Mouse (Mus musculus) c-Kit-positive CD71-negative TER-119-negative erythroid progenitor cells, embryonic 14.5 days (primary cell): ENCODE measurements around the gene Wasf2.

Source experiments
- DNase-seq: peaks from one replicate; pipeline ENCODE4 v3.0.0-alpha.2; 2013; ENCODE audit warnings: low read depth

Wasf2 gene

DNA sequence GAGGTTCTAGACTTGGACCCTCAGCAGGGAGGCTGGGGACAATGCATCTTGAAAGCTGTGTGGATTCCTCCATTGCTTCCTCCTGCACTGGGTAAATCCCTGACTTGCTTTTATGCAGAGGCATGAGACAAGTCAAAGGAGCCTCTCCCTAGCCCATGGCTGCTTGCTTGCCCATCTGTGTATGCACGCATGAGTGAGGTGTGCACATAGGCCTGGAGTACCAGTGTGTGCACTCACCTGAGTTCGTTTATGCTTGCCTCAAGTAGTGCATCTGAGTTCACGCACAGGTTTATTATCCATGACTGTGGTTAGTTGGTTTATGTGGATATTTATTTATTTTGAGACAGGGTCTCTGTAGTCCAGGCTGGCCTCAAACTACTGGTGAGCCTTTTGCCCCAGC lies 71.9 kb downstream of the Wasf2 start:
- DNase-seq = no peak

DNA sequence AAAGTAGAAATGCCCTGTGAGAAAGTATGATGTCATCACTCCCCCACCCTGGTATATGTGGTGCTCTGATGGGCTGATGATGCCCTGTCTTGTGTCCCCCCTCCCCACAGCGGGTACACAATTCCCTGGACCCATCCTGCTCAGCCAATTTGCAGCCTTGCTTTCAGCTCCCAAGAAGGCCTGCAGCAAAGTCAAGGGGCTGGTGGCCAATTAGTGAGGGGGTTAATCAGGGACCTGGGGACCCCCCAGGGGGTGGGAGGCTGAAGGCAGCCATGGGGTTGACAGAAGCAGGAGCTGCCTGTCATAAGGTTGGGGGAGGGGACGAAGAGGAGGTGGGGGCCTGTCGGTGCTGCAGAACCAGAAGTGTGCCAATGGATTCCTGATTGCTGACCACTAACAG lies 73.3 kb downstream of the Wasf2 start:
- DNase-seq = no peak

- no peak for DNase-seq
Observed at GRCm38 (mm10) chr4:133204379-133204778, 74.1 kb downstream of the Wasf2 start.

DNA sequence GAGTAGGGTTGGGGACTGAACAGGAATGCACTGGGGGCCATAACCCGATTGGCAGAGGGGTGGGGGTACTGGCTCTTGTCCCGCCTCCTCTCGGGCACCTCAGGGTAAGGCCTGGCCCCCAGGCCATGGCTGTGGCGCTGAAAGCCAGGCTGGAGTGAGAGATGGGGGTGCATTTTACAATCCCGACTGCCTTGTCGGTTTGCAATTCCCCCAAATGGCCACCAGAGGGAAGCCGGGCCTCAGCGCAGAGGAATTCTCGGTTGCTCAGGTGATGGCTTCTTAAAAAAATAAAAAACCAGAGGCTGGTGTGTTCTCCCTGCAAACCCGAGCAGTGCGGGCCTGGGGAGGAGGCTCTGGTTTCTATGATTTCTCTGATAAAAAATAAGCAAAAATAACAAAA lies 79.1 kb downstream of the Wasf2 start:
- no peak for DNase-seq

DNA sequence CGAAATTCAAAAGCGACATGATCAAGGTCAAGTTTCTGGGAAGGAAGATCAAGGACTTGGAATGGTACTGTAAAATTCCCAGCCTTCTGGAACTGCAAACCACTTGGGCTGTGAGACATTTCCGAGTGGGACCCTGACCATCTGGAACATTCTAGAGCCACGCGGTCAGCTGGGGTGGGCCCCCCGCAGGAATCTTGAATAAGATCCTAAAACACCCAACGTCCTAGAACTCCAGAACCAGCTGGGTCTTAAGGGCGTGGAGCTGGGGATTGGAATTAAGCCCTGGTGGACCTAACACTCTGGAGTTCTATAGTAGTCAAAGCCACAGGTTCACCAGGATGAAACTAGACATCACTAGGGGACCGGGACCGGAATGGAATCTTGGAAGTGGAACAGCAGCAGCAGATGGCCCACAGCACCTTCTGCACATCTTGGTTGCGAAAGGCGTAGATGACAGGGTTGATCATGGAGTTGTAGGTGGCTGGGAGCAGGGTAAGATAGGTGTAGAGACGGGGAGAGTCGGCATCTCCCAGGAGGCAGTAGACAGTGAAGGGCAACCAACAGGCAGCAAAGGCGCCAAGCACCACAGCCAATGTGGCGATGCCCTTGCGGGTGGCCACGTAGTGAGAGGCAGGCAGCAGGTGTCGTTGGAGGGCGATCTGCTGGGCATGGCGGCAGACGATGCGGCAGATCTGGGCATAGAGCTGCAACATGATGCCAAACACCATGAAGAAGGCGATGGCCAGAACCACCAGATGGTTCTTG lies 79.9 kb downstream of the Wasf2 start:
- no peak for DNase-seq

DNA sequence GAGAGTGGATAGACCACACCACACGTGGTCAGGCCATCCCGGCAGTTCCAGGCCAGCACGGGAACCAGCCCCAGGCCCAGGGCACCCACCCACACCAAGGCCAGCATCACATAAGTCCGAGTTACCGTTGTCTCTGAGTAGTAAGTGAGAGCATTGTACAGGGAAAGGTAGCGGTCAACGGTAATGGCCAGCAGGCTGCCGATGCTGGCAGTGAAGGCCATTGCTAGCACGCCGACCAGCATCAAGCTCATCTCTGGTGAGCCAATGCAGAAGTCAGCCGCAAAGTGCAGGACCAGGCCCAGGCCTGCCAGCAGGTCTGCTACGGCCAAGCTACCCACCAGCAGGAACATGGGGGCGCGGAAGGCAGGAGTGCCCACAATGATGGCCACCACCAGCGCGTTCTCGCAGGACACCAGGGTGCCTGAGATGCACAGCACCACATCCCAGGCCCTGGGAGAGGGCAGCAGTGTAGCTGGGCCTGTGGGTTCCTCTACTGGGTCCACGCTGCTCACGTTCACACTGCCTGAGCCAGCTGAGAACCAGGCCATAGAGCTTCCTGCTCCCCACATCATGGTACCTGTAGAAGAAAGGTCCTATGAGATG lies 80.6 kb downstream of the Wasf2 start:
- DNase-seq = no peak

- DNase-seq = no peak
Observed at GRCm38 (mm10) chr4:133211751-133212561, 81.7 kb downstream of the Wasf2 start, which contains the start of the genes Cd164l2 and Gpr3. Cd164l2 (plus strand) TSS chr4:133212131. Gpr3 (minus strand) TSS chr4:133212536.

- DNase-seq = peak; percentile 66
Observed at GRCm38 (mm10) chr4:133212562-133213267, 82.4 kb downstream of the Wasf2 start.

GRCm38 (mm10) chr4:133213268-133213590 lies 82.9 kb downstream of the Wasf2 start:
- no peak for DNase-seq

DNA sequence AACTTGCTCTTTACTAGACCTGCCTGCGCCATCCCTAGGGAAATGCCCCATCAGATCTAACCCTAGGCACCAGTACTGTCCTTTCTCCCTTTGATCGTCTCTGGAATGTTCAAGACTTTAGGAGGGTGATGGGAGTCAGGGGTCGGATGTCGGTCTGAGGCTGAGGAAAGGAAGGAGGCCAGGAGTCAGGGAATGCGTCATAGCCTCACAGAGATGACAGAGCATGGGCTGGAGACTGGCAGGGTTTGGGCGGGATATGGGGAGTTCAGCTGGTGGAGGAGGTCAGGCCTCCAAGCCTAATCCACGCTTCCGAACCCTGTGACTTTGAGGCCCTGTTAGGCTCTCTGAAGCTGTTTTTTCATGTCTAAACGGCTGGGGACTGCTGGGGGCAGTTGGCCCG lies 83.4 kb downstream of the Wasf2 start:
- no peak for DNase-seq

DNA sequence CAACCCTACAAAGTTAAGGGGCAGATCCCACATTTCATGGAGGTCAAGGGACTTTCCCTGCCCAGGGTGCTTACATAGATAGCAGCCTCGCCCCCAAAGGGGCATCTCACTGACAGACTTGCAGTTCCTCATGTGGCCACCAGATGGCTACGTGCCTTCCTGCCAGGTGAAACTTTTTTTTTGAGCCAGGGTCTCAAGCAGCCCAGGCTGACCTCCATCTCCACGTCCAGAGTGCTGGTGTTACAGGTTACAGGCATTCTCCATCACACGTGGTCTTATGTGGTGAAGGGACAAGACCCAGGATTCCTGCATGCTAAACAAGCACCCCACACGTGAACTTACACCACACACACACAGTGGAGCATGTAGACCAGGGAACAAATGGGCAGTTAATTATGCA lies 87.3 kb downstream of the Wasf2 start:
- DNase-seq = peak; percentile 62

DNA sequence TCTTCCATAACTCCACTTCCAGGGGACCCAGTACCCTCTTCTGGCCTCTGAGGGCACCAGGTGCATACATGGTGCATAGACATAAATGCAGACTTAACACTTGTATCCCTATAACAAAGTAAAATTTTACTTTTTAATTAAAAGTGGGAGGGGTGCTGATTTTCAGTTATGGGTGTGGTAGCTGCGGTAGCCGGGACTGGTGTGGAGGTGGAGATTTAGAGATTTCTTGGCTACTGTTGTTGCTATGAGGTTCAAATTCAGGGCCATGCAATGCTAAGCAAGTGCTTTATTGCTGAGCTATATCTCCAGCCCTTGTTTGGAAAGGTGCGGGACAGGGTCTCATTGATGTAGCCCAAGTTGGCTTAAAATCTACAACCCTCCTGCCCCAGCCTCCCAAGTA lies 88.4 kb downstream of the Wasf2 start:
- DNase-seq = no peak

DNA sequence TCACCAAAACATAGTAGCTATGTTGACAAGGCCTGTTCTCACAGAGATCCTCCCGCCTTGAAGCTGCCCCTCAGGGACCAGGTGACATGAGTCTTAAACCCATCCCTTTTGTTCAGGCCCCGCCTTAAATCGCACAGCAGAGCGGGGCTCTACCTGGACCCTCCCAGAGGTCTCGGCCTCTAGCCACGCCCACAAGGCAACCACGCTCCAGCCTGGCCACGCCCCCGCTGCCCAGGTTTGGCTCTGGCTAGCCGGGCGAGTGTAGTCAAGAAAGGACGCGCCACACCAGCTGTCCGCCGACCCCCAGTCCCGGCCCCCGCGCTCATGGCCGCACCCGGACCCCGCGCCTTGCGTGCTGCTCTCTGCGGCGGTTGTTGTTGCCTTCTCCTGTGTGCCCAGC lies 90.4 kb downstream of the Wasf2 start:
- DNase-seq = no peak

- DNase-seq = no peak
Observed at GRCm38 (mm10) chr4:133221701-133222100, 91.4 kb downstream of the Wasf2 start.

DNA sequence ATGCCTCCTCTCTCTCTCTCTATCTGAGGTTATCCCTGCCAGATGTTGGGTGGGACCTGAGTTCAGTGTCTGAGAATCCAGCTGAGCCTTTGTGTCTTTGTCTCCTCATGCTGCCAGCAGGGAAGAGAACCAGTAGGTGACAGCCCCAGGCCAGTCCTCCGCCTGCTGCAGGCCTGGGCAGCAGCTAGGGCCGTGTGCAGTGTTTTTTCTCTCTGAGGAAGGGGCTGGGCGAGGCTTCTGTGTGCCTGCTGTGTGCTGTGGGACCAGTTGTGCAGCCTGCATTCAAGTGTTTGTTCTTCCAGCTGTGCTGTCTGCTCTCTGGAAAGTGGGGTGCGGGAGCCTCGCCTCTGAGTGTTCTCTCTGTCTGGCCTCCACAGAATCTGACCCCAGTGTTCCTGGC lies 93.6 kb downstream of the Wasf2 start:
- DNase-seq = no peak

DNA sequence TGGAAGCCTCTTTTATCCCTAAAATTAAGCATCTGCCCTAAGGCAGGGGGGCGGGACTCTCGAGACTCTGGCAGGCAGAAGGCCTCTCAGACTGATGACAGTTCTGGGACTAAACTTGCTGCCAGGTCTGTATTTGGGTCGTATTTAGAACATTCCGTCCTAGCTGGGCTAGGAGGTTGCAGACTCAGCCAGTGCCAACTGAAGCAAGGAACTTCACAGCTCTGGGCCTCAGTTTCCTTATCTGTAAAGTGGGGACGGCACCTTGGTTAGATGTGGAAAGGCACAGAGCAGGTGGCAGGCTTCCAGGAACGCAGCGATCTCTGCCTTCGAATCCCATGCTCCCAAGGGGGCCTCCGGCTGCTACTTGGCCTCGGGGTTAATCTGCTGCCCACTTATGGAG lies 95.8 kb downstream of the Wasf2 start:
- DNase-seq = no peak

DNA sequence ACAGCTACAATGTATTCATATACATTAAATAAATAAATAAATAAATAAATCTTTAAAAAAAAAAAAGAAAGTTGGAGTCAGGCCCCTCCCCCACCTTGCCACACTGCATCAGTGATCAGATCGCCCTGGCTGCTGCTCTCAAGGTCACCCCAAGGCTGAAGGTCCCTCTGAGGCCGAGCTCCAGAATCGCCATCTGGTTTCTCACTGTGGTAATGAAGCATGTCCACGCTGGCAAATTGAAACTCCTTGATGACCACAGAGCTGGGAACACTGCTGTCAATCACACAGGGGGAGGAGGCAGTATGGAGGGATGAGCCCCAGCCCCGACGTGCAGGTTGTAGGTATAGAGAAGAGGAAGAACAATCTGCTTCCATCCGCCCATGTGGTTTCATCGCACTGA lies 97.3 kb downstream of the Wasf2 start:
- no peak for DNase-seq

- DNase-seq = no peak
Observed at GRCm38 (mm10) chr4:133229582-133229981, 99.3 kb downstream of the Wasf2 start.

- peak; percentile 50 for DNase-seq
Observed at GRCm38 (mm10) chr4:133233285-133233976, 103.1 kb downstream of the Wasf2 start.

- no peak for DNase-seq
Observed at GRCm38 (mm10) chr4:133234771-133235170, 104.5 kb downstream of the Wasf2 start.

DNA sequence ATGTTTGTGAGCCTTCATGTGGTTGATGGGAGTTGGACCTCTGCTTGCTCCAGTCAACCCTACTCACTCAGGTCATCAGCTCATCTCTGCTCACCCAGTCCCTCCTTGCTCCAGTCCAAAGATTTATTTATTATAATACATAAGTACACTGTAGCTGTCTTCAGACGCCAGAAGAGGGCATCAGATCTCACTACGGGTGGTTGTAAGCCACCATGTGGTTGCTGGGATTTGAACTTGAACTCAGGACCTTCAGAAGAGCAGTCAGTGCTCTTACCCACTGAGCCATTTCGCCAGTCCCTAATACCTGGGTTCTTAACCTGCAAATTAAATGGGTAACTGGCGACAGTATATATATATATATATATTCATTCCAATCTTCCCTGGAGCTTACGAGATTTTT lies 105.1 kb downstream of the Wasf2 start:
- DNase-seq = no peak

GRCm38 (mm10) chr4:133237911-133238310 lies 107.6 kb downstream of the Wasf2 start:
- DNase-seq = peak; percentile 51
